Mouse (Mus musculus) lung, embryonic 16.5 days (tissue): ENCODE measurements around the gene Ube2r2. TPM values are rescaled to one million over a fixed set of nuclear protein-coding genes. Genes with fewer than 3 reads are reported as not detected.

Source experiments
- ATAC-seq: fragments of 200-750 bp; cut with Nextera tagmentation; 2 replicates; pipeline ENCODE4 v1.8.0; 2017; ENCODE audit warnings: low read depth, mild to moderate bottlenecking, moderate library complexity
- H3K27ac ChIP-seq: fragments of 300-500 bp; sonication (generic); 2 replicates; pipeline ENCODE4 v1.5.1; 2014; ENCODE audit warnings: mild to moderate bottlenecking, control low read depth, low read length
- H3K27me3 ChIP-seq: fragments of 300-500 bp; sonication (generic); 2 replicates; pipeline ENCODE4 v1.6.1; 2014; ENCODE audit warnings: low read depth, low read length, mixed read lengths; ENCODE audit not compliant: control insufficient read depth, insufficient read depth
- H3K36me3 ChIP-seq: fragments of 300-500 bp; sonication (generic); 2 replicates; pipeline ENCODE4 v1.6.1; 2014; ENCODE audit warnings: low read length; ENCODE audit not compliant: control insufficient read depth, insufficient read depth
- H3K4me1 ChIP-seq: fragments of 300-500 bp; sonication (generic); replicated peaks from 2 replicates; pipeline ENCODE4 v1.6.1; 2014; ENCODE audit warnings: low read length, mixed read lengths; ENCODE audit not compliant: control insufficient read depth, insufficient read depth
- H3K4me2 ChIP-seq: fragments of 300-500 bp; sonication (generic); 2 replicates; pipeline ENCODE4 v1.6.1; 2014; ENCODE audit warnings: low read depth, low read length, control low read depth
- H3K4me3 ChIP-seq: fragments of 300-500 bp; sonication (generic); 2 replicates; pipeline ENCODE4 v1.5.1; 2014; ENCODE audit warnings: mild to moderate bottlenecking, low read length, control low read depth
- H3K9ac ChIP-seq: fragments of 300-500 bp; sonication (generic); 2 replicates; pipeline ENCODE4 v1.6.1; 2014; ENCODE audit warnings: low read length, control low read depth
- H3K9me3 ChIP-seq: fragments of 300-500 bp; sonication (generic); 2 replicates; pipeline ENCODE4 v1.6.1; 2016; ENCODE audit warnings: low read length; ENCODE audit not compliant: control insufficient read depth
- WGBS: fragments of 180-500 bp; shearing (Covaris S2); extraction: QIAGEN DNeasy Blood & Tissue Kit; methylation state at CpG from one replicate; pipeline ENCODE4 v1.1.7; 2014; 5-methylcytosine and 5-hydroxymethylcytosine counted together
- polyA plus RNA-seq: library from polyadenylated mRNA; unstranded; fragments of >200 nt; fragmentation: Nextera tagmentation; extraction: Ambion mirVana; gene quantifications from 2 replicates; pipeline ENCODE4 v1.2.1, GENCODE M21; 2015

The Ube2r2 gene
- polyA plus RNA-seq: 72.9 and 75.6 TPM in 2 replicates

DNA sequence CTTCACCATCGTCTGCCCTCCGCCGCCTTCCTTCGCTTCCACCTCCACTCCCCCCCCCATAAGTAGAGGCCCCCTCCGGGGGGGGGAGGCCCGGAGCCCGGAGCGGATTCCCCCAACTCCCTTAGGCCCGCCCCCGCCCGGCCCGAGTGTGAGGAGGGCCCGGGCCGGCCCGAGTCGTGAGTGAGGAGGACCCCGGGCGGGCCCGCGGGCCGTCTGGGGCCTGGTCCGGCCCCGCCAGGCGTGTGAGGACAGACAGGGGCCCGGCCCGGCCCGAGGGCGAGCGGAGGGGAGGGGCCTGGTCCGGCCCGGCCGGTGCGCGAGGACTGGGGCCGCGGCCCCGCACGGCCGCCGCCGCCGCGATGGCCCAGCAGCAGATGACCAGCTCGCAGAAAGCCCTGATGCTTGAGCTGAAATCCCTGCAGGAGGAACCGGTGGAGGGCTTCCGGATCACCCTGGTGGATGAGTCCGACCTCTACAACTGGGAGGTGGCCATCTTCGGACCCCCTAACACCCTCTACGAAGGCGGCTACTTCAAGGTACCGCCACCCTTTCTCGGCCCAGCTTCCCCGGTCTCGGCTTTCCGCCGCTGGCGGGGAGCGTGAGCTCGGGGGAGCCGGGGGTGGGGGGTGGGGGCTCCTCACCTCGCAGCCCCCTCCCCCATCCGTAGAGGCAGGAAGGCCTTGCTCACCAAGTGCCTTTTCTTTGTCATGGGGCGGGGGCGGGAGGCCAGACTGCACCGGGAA is at the start of gene Ube2r2:
Gene Ube2r2 (plus strand): TSS at position 33 of the 743 bp plus-strand sequence.
- H3K36me3 ChIP-seq: peaks cover 3% of the 10 kb centered on the region
- ATAC-seq: peak; percentile 79
- under 1% methylated on average over 61 of the region's 65 CpGs for WGBS
- peak within 1 kb of the TSS; percentile 99 for H3K9ac ChIP-seq
- peak within 1 kb of the TSS; percentile 78 for H3K4me2 ChIP-seq
- peak within 1 kb of the TSS; percentile 80 for H3K4me3 ChIP-seq
- H3K9me3 ChIP-seq: no peaks in the 10 kb centered on the region
- peaks cover 6% of the 10 kb centered on the region; the same call in 1 of the 2 replicates for H3K4me1 ChIP-seq
- H3K27ac ChIP-seq: peak within 1 kb of the TSS; percentile 99
- H3K27me3 ChIP-seq: no peaks in the 10 kb centered on the region

DNA sequence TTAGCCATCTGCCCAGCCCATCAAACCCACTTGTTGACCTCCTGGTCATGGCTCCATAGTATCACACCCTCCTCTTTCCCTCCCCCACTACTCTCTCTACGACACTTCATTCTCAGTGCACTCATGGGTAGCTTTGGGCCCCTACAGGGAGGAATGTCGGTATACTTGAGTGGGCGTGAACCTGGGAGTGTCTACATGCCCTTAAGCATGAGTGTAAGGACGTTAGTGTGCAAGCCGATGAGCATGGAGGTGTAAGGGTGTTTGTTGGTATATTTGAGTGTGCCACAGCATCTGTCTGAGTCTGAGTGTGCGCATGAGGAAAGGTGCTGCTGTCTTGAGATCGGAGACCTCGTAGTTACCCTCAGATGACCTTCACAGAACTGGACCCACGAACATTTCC is 48.6 kb upstream of the Ube2r2 start:
- ATAC-seq: peak; percentile 17; the same call in 1 of the 2 replicates
- H3K4me3 ChIP-seq: no peak overlapping the region
- no peaks in the 10 kb centered on the region for H3K4me1 ChIP-seq
- H3K27me3 ChIP-seq: no peaks in the 10 kb centered on the region
- H3K27ac ChIP-seq: no peak overlapping the region
- no peak overlapping the region for H3K9ac ChIP-seq
- H3K4me2 ChIP-seq: no peak overlapping the region
- H3K9me3 ChIP-seq: no peaks in the 10 kb centered on the region
- 69% methylated on average over 9 of the region's 9 CpGs for whole genome bisulfite sequencing
- H3K36me3 ChIP-seq: no peaks in the 10 kb centered on the region

DNA sequence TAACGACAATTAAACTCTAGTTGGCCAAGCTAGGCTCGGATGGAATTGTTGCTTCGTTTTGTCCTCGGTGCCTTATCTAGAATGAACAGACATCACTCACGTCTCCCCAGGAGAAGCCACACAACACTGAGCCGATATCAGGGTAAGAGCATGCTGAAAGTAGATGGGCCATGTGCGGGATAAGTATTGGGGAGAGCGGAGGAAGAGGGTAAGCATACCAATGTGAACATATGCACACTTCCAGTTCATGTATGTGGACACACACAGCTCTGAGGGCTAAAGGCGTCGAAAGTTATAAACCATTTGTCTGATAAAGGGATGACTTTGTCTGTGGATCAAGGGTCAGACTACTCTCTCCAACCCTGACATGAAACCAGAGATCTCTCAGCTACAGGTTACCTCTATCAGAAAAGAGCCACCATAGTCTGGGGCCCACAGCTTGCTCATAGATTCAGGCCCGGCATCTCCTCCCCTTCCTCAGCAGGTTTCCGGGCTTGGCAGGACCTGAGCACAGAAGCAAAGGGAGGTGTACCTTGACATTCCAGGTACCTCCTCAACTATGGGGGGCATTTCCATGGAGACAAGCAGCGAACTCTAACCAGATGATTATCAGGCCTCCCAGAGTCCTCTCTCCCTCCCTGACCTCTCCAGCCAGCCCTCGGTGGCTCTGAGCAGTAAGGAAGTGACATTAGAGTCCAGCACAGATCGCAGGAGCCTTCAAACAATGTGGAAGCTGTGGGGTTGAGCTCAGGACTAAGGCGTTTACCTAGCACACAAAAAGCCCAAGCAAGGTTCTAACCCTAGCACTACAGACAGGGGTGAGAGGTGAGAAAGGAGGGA is 47.9 kb upstream of the Ube2r2 start:
- no peaks in the 10 kb centered on the region for H3K27me3 ChIP-seq
- H3K9ac ChIP-seq: no peak overlapping the region
- WGBS: 75% methylated on average over 16 of the region's 16 CpGs
- no peak overlapping the region for H3K27ac ChIP-seq
- no peak overlapping the region for H3K4me2 ChIP-seq
- H3K36me3 ChIP-seq: no peaks in the 10 kb centered on the region
- ATAC-seq: no peak
- H3K4me3 ChIP-seq: no peak overlapping the region
- H3K4me1 ChIP-seq: no peaks in the 10 kb centered on the region
- H3K9me3 ChIP-seq: no peaks in the 10 kb centered on the region

DNA sequence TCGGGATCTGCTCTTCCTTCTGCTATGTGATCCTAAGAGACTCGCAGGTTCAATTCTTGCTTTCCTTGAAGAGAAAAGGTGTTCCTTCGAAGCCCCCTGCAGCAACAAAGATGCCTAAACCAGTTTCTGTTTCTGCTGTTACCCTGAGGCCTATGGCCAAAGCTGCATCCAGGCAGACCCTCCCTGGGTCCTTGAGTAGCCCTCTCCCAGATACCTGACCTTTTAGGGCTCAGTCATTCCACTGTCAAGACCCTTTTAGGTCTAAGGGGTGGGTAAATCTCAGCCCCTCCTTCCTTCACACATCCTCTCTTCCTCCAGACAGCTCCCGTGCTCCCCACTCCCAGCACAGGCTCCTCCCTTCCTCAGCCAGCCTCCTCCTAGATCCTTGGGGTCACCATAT is 46.4 kb upstream of the Ube2r2 start:
- no peak overlapping the region for H3K4me3 ChIP-seq
- WGBS: 68% methylated on average over 4 of the region's 4 CpGs
- no peak for ATAC-seq
- H3K9ac ChIP-seq: no peak overlapping the region
- no peaks in the 10 kb centered on the region; the same call in 1 of the 2 replicates for H3K4me1 ChIP-seq
- H3K27me3 ChIP-seq: no peaks in the 10 kb centered on the region
- no peak overlapping the region for H3K27ac ChIP-seq
- no peaks in the 10 kb centered on the region for H3K9me3 ChIP-seq
- H3K36me3 ChIP-seq: no peaks in the 10 kb centered on the region
- no peak overlapping the region for H3K4me2 ChIP-seq

DNA sequence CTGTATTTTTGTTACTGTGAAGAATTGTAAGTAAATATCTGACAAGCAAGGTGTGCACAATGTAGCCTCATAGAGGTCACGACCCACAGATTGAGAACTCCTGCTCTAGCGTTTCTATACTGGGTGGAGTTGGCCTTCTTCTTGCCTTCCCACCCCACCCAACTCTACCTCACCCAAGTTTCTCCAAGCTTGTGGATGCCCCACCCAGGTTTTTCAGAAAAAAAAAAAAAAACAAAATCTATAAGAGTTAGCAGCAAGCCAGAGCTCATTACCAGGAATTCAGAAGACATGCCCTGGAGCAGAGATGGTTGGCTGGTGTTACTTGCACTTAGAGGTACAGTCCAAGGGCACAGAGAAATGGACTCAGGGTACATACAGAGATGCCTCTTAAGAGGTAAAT is 45.8 kb upstream of the Ube2r2 start:
- WGBS: 44% methylated on average over 2 of the region's 2 CpGs
- Histone ChIP-seq H3K9ac (no peak overlapping the region), H3K36me3 (no peaks in the 10 kb centered on the region), H3K27ac (no peak overlapping the region), H3K27me3 (no peaks in the 10 kb centered on the region), H3K4me2 (no peak overlapping the region), H3K4me3 (no peak overlapping the region), H3K9me3 (no peaks in the 10 kb centered on the region), H3K4me1 (peaks cover 2% of the 10 kb centered on the region)
- no peak for ATAC-seq

DNA sequence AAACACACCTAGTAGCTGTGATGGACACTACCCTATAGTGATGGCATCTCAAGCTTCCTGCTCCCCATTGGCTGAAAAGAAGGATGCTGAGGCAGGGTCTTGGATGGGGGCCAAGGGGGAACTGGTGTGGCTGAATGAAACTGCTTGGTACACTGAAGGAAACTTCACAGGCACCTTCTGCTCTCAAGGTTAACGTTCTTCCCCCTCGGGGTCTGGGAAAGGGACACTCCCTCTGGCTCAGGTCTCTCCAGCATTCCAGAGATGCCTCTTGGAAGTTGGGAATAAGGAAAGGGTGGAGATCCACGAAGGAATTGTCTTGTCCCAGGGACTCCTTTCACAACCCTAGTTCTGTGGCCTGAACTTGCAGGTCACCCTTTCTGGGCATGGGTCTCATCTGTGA is 44.2 kb upstream of the Ube2r2 start:
- 22% methylated on average over 3 of the region's 3 CpGs for WGBS
- Histone ChIP-seq H3K4me3 (no peak overlapping the region), H3K9ac (no peak overlapping the region), H3K27me3 (no peaks in the 10 kb centered on the region), H3K36me3 (no peaks in the 10 kb centered on the region), H3K4me2 (no peak overlapping the region), H3K27ac (no peak overlapping the region), H3K9me3 (no peaks in the 10 kb centered on the region), H3K4me1 (peaks cover 11% of the 10 kb centered on the region)
- no peak for ATAC-seq

DNA sequence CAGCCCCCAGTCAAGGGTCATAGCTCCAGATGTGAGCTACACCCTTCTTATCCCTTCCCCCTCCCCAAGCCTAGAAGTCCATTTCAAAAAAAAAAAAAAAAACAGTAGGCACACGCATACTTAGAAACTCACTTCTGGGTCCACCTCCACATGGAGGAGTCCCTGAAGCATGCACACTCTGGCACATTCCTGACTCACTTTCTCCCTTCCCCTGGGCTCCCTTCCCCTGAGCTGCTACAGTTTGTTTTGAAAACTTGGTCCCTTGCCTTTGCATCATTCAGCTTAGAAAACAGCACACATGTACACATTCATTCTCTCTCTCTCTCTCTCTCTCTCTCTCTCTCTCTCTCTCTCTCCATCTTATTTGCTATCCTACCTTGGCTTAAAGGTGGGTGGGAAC is 42.6 kb upstream of the Ube2r2 start:
- no peak overlapping the region for H3K27ac ChIP-seq
- WGBS: 58% methylated on average over 1 of the region's 1 CpGs

DNA sequence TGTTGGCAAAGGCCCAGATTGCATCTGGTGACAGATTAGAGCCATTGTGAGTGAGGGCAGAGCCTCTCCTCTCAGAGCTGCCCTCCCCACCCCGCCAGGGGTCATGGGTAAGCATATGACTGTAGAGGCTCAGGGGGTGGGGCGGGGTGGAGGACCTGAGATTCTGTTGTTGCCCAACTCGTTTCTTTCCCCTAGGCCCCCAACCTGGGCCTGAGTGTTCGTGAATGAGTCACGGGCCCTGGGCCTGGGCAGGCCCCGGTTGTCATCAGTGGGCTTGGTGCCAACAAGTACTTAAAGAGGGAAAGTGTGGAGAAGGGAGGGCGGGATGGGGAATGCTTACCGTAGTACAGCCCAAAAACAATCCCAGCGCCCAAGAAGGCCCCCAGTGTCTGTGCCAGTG is 41.2 kb upstream of the Ube2r2 start:
- Histone ChIP-seq H3K9me3 (no peaks in the 10 kb centered on the region), H3K27ac (no peak overlapping the region), H3K27me3 (peaks cover 17% of the 10 kb centered on the region), H3K4me2 (no peak overlapping the region), H3K36me3 (no peaks in the 10 kb centered on the region), H3K9ac (no peak overlapping the region), H3K4me1 (peaks cover 24% of the 10 kb centered on the region), H3K4me3 (no peak overlapping the region)
- WGBS: 35% methylated on average over 9 of the region's 9 CpGs
- peak; percentile 80 for ATAC-seq

More for the DNA sequence above, 42.6 kb upstream of the Ube2r2 start:
- Histone ChIP-seq H3K9ac (no peak overlapping the region), H3K4me3 (no peak overlapping the region), H3K9me3 (no peaks in the 10 kb centered on the region), H3K27me3 (peaks cover 8% of the 10 kb centered on the region), H3K4me1 (peaks cover 16% of the 10 kb centered on the region), H3K36me3 (no peaks in the 10 kb centered on the region), H3K4me2 (no peak overlapping the region)
- no peak for ATAC-seq

DNA sequence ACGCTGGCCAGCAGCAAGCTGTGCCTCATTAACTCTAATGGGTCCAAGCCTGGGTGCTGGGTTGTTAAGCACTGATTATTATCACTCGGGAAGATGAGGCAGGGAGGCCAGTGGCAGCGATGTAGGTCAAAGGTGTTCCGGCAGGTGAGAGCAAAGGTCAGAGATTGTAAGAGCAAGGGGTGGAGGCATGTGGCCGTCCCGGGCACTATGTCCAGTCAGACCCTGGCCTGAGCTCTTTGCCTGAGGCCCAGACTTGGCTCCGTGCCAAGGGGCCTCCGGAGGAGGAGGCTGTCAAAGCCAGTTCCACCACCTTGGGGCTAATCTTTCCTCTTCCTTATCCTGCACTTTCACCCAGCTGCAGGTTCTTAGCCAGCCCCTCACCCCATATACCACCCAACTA is 39.4 kb upstream of the Ube2r2 start:
- no peak overlapping the region for H3K9ac ChIP-seq
- H3K4me2 ChIP-seq: no peak overlapping the region
- no peaks in the 10 kb centered on the region for H3K9me3 ChIP-seq
- no peak overlapping the region for H3K4me3 ChIP-seq
- no peaks in the 10 kb centered on the region for H3K36me3 ChIP-seq
- H3K4me1 ChIP-seq: peaks cover 24% of the 10 kb centered on the region
- H3K27ac ChIP-seq: no peak overlapping the region
- 51% methylated on average over 7 of the region's 8 CpGs for WGBS
- no peak for ATAC-seq
- peaks cover 17% of the 10 kb centered on the region for H3K27me3 ChIP-seq
